9 mouse cellular contexts compared by ENCODE assay signal in genomic region chr11:58223751-58224150, GRCm38 (mm10). TPM values are rescaled to one million over a fixed set of nuclear protein-coding genes. Genes with fewer than 3 reads are reported as not detected.
DNase-seq lines count a peak whose midpoint lies in the region; ATAC-seq and TF ChIP-seq lines count a peak whose summit lies in the region.
"Had no signal": no experiment of that assay in that cellular context is flagged by ENCODE, and none has a peak within 500 bp of the region (broad histone marks: within the 10 kb centered on the region; RNA-seq: fewer than 3 reads in every experiment).

No protein-coding gene starts in this region.

- TF ChIP-seq CTCF in C2C12 (IDR thresholded peaks at IDR 0.05; ENCODE audit: control insufficient read depth, insufficient read depth, insufficient read length) = no peak

- DNase-seq in heart, adult 18-20 months = peak; percentile 58 to 68
- no peak for DNase-seq in heart, adult 8-10 months (ENCODE audit: low spot score)
- peak; percentile 31 to 50 for DNase-seq in kidney, postnatal 4 days
- DNase-seq in adrenal gland, adult 8-10 months = no peak
- no peak for DNase-seq in frontal cortex, postnatal 10 days (ENCODE audit: low spot score in 2 of 2)
- DNase-seq: cerebellum, postnatal 36 days had no signal

- no peak overlapping the region for H3K4me3 ChIP-seq in C2C12 (ENCODE audit: insufficient read depth, poor library complexity, severe bottlenecking)
- H3K4me3 ChIP-seq in heart, embryonic 12.5 days = no peak overlapping the region
- no peak overlapping the region for H3K4me3 ChIP-seq in neural tube, embryonic 15.5 days (replicated peaks)

- H3K9me3 ChIP-seq in heart, embryonic 12.5 days (replicated peaks) = no peaks in the 10 kb centered on the region
- no peaks in the 10 kb centered on the region for H3K9me3 ChIP-seq in neural tube, embryonic 15.5 days (replicated peaks)

- H3K79me3 ChIP-seq in C2C12 (ENCODE audit: low read depth) = no peaks in the 10 kb centered on the region

- WGBS in heart, embryonic 12.5 days = 20% methylated on average over 4 of the region's 4 CpGs
- 51% methylated on average over 4 of the region's 4 CpGs for WGBS in neural tube, embryonic 15.5 days

- no peaks in the 10 kb centered on the region for H3K27me3 ChIP-seq in C2C12 (ENCODE audit: control insufficient read depth, insufficient read depth, insufficient read length)
- H3K27me3 ChIP-seq in heart, embryonic 12.5 days (replicated peaks) = no peaks in the 10 kb centered on the region
- no peaks in the 10 kb centered on the region for H3K27me3 ChIP-seq in neural tube, embryonic 15.5 days (replicated peaks)

- peak overlapping the region; percentile 29; the same call in 1 of the 2 replicates for H3K27ac ChIP-seq in heart, embryonic 12.5 days (ENCODE audit: poor library complexity, severe bottlenecking)
- H3K27ac ChIP-seq in neural tube, embryonic 15.5 days (replicated peaks) = no peak overlapping the region

- no peak overlapping the region for H3K9ac ChIP-seq in heart, embryonic 12.5 days
- H3K9ac ChIP-seq in neural tube, embryonic 15.5 days (replicated peaks) = no peak overlapping the region

- no peaks in the 10 kb centered on the region for H3K36me3 ChIP-seq in C2C12 (ENCODE audit: control insufficient read depth, insufficient read depth)
- H3K36me3 ChIP-seq in heart, embryonic 12.5 days = no peaks in the 10 kb centered on the region
- H3K36me3 ChIP-seq in neural tube, embryonic 15.5 days = no peaks in the 10 kb centered on the region

- no peak overlapping the region for H3ac ChIP-seq in C2C12 (ENCODE audit: control insufficient read depth, insufficient read length, low read depth)

- peaks cover 16% of the 10 kb centered on the region for H3K4me1 ChIP-seq in heart, embryonic 12.5 days (replicated peaks)
- no peaks in the 10 kb centered on the region for H3K4me1 ChIP-seq in neural tube, embryonic 15.5 days

- no peak overlapping the region for H3K4me2 ChIP-seq in heart, embryonic 12.5 days
- no peak overlapping the region for H3K4me2 ChIP-seq in neural tube, embryonic 15.5 days

- no peak for ATAC-seq in heart, embryonic 12.5 days (ENCODE audit: insufficient number of reproducible peaks, low FRiP score)
- no peak for ATAC-seq in neural tube, embryonic 15.5 days (ENCODE audit: low FRiP score)

- no peaks in the 10 kb centered on the region for H3K79me2 ChIP-seq in C2C12 (ENCODE audit: control insufficient read depth, insufficient read depth)

TF ChIP-seq in C2C12, 6 proteins besides CTCF, POLR2A, EP300 and RAD21:
- TF ChIP-seq CEBPB (IDR thresholded peaks at IDR 0.05; ENCODE audit: low read depth) = no peak
- TF ChIP-seq MYOD1 (IDR thresholded peaks at IDR 0.05; ENCODE audit: control insufficient read depth, insufficient read length, low read depth) = peak; percentile 47

RNA-seq across cellular contexts. Expression of gene Irgm2, which starts 24.3 kb away (rescaled TPM):
- 10 to 100 TPM; 10.0 to 30.3 TPM for total RNA-seq in heart, adult 18-20 months (2021)
- 10 to 100 TPM; 10.8 to 11.6 (median 11.5) TPM for total RNA-seq in heart, adult 8-10 months (2022)
- 0.01 TPM for polyA plus RNA-seq in C2C12 (2012; fragmentation: generic; extraction: Trizol)
- polyA plus RNA-seq in heart, embryonic 12.5 days (2016; fragmentation: Nextera tagmentation; extraction: Ambion mirVana) = 2.8 and 3.7 TPM in 2 replicates
- 1.3 and 3.4 TPM in 2 replicates for polyA plus RNA-seq in neural tube, embryonic 15.5 days (2015; fragmentation: Nextera tagmentation; extraction: Ambion mirVana)
- 10 to 100 TPM; 14.7 to 19.4 (median 17.3) TPM for total RNA-seq in adrenal gland, adult 8-10 months (2022)

RNA-seq across cellular contexts. Expression of gene Igtp, which starts 24.4 kb away (rescaled TPM):
- total RNA-seq in heart, adult 18-20 months (2021) = 10 to 100 TPM in 1 of 2 experiments, 1 to 10 TPM in 1; 9.2 to 33.3 TPM
- 10 to 100 TPM in 2 of 4 experiments, 1 to 10 TPM in 2; 8.5 to 10.9 (median 9.5) TPM for total RNA-seq in heart, adult 8-10 months (2022)
- 0.12 TPM for polyA plus RNA-seq in C2C12 (2012; fragmentation: generic; extraction: Trizol)
- 3.7 and 3.9 TPM in 2 replicates for polyA plus RNA-seq in heart, embryonic 12.5 days (2016; fragmentation: Nextera tagmentation; extraction: Ambion mirVana)
- polyA plus RNA-seq in neural tube, embryonic 15.5 days (2015; fragmentation: Nextera tagmentation; extraction: Ambion mirVana) = 2.4 and 8.2 TPM in 2 replicates
- 10 to 100 TPM; 12.9 to 17.0 (median 16.2) TPM for total RNA-seq in adrenal gland, adult 8-10 months (2022)

RNA-seq across cellular contexts. Expression of gene 4930438A08Rik, which starts 50.8 kb away (rescaled TPM):
- not detected for total RNA-seq in heart, adult 18-20 months (2021)
- not detected for total RNA-seq in heart, adult 8-10 months (2022)
- 0.01 TPM for polyA plus RNA-seq in C2C12 (2012; fragmentation: generic; extraction: Trizol)
- not detected in 2 replicates for polyA plus RNA-seq in heart, embryonic 12.5 days (2016; fragmentation: Nextera tagmentation; extraction: Ambion mirVana)
- polyA plus RNA-seq in neural tube, embryonic 15.5 days (2015; fragmentation: Nextera tagmentation; extraction: Ambion mirVana) = not detected in 2 replicates
- total RNA-seq in adrenal gland, adult 8-10 months (2022) = not detected

RNA-seq across cellular contexts. Expression of gene Mrpl22, which starts 52.3 kb away (rescaled TPM):
- 10 to 100 TPM; 51.2 to 53.4 TPM for total RNA-seq in heart, adult 18-20 months (2021)
- total RNA-seq in heart, adult 8-10 months (2022) = 10 to 100 TPM; 45.6 to 62.3 (median 52.4) TPM
- polyA plus RNA-seq in C2C12 (2012; fragmentation: generic; extraction: Trizol) = 106 TPM
- polyA plus RNA-seq in heart, embryonic 12.5 days (2016; fragmentation: Nextera tagmentation; extraction: Ambion mirVana) = 102 and 109 TPM in 2 replicates
- polyA plus RNA-seq in neural tube, embryonic 15.5 days (2015; fragmentation: Nextera tagmentation; extraction: Ambion mirVana) = 99.2 and 107 TPM in 2 replicates
- 10 to 100 TPM; 63.8 to 78.6 (median 70.4) TPM for total RNA-seq in adrenal gland, adult 8-10 months (2022)

RNA-seq across cellular contexts. Expression of gene Gemin5, which starts 55.4 kb away (rescaled TPM):
- 10 to 100 TPM in 1 of 2 experiments, 1 to 10 TPM in 1; 8.7 to 10.0 TPM for total RNA-seq in heart, adult 18-20 months (2021)
- 1 to 10 TPM; 8.8 to 9.6 (median 9.2) TPM for total RNA-seq in heart, adult 8-10 months (2022)
- 26.7 TPM for polyA plus RNA-seq in C2C12 (2012; fragmentation: generic; extraction: Trizol)
- polyA plus RNA-seq in heart, embryonic 12.5 days (2016; fragmentation: Nextera tagmentation; extraction: Ambion mirVana) = 14.9 and 16.5 TPM in 2 replicates
- polyA plus RNA-seq in neural tube, embryonic 15.5 days (2015; fragmentation: Nextera tagmentation; extraction: Ambion mirVana) = 12.2 and 18.5 TPM in 2 replicates
- total RNA-seq in adrenal gland, adult 8-10 months (2022) = 10 to 100 TPM; 20.5 to 34.7 (median 26.4) TPM

Comparison
In these comparisons a context has a peak if more than half of its experiments do, and no peak if none do; other contexts are left out.
1. DNase-seq: peak in heart, adult 18-20 months (2 of 2) and kidney, postnatal 4 days (2 of 2); none in heart, adult 8-10 months (single experiment), adrenal gland, adult 8-10 months (single experiment) and frontal cortex, postnatal 10 days (0 of 2).